Mouse (Mus musculus): ENCODE results near the gene Zswim4.

Gene Zswim4

GRCm38 (mm10) chr8:84200126-84200555, 36.7 kb downstream of the Zswim4 start:
- DNase-seq, result no peak

GRCm38 (mm10) chr8:84199348-84200125, 37.3 kb downstream of the Zswim4 start:
- no peak for DNase-seq

DNA sequence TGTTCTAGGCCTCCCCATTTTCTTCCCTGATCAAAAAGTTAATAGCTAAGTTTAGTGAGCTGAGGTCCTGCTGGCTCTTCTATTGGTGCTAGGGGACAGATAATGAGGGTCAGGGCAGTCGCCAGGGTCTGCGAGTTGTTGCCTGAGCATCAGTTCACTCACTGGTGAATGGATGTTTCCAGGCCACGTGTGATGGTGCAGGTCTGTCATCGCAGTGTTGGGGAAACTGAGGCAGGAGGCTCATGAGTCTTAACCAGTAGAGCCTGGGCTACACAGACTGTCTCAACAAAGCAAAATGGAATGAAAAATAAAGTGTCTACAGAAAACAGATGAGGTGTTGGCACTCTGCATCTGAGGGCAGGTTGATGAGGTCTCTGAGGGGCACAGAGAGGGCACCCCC, 38.0 kb downstream of the Zswim4 start:
- no peak for DNase-seq

GRCm38 (mm10) chr8:84197922-84198774, 38.7 kb downstream of the Zswim4 start:
- peak; percentile 84 for DNase-seq

DNA sequence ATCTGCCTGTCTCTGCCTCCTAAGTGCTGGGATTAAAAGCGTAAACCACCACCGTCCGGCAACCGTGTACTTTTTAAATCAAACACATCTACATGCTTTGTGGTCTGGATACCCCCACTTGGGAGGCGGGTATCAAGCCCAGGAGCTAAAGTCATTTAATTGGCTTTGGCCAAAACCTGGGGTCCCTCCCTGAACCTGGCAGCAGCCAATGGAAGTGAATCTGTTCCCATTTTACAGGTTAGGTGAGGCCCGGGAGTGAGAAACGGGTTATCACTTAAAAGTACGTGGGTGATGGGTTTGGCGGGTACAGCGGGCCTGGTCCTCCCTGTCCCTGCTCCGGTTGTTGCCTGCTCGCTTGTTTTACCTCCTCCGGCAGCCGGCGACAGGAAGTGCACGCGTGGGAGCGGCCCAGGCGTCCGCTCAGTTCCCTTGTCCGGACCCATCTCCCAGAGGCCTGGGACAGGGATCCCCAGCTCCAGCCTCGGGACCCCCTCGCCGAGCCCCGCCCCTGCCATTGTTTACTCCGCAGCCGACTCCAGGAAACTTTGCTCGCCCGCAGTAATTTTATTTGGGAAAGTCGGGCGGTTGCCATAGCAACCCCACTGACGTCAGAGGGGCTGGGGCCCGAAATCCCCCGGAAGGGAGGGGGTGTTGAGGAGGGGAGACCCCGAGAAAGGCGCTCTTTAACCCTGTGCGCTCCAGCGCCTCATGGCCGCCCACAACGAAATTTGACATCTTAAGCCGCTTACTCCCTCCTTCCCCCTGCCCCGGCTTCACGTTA, 39.5 kb downstream of the Zswim4 start:
- DNase-seq, result peak; percentile 75

- DNase-seq, result no peak
These were observed 42.6 kb downstream of the Zswim4 start for GRCm38 (mm10) chr8:84194224-84194743.

DNA sequence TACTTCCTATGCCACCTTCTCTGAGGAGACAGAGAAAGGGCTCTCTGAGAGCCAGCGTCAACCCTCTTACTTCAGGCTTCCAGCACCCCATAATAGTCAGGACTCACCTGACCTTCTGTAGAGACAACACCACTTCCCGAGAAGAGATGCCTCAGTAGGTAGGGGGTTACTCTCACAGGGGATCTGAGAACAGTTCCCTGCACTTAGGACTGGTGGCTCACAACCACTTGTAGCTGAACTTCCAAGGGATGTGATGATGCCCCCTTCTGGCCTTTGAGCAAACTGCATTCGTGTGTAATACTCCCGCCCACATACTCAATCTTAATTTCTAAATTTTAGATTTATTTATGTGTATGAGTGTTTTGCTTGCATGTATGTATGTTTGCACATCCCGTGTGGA, 43.3 kb downstream of the Zswim4 start:
- no peak for DNase-seq

DNA sequence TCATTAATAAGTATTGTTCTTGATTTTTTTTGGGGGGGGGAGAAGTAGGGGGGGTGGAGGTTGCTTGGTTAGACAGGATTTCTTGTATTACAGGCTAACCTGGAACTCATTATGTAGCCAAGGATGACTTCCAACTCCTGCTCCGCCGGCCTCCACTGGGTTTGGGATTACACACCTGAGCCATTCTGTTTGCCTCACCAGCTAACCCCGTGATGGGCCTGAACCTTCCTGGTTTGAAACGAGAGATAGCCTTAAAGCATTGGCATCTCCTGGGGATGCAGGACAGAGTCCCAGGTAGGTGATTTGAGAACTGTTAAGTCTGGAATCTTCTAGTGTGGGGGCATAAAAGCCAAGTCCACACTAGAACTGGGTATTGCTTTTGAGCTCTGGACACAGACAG, 43.7 kb downstream of the Zswim4 start:
- no peak for DNase-seq

GRCm38 (mm10) chr8:84192555-84192954, 44.3 kb downstream of the Zswim4 start:
- peak; percentile 67 for DNase-seq

- no peak for DNase-seq
These were observed 44.8 kb downstream of the Zswim4 start for GRCm38 (mm10) chr8:84192023-84192422.

- DNase-seq, result no peak
These were observed 46.5 kb downstream of the Zswim4 start for GRCm38 (mm10) chr8:84190191-84190867.

GRCm38 (mm10) chr8:84189603-84190002, 47.3 kb downstream of the Zswim4 start:
- DNase-seq, result no peak

DNA sequence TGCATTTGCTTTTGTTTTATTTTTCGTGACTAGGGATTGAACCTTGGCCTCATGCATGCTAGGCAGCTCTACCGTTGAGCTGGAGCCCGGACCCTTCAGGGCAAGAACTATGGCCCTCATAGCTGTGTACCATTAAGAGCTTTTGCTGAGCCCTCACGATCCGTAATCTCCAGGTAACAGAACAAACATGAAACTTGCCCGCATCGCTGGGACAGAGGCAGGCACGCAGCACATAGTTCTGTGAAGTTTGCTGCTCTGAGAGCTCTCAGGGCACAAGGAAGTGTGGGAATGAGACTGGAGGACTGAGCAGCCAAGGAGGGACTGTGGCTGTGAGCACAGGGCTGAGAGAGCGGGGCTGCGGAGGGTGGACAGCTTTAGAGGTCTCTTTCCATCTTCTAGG, 48.2 kb downstream of the Zswim4 start:
- DNase-seq, result no peak

GRCm38 (mm10) chr8:84187065-84187755, 49.6 kb downstream of the Zswim4 start:
- no peak for DNase-seq

DNA sequence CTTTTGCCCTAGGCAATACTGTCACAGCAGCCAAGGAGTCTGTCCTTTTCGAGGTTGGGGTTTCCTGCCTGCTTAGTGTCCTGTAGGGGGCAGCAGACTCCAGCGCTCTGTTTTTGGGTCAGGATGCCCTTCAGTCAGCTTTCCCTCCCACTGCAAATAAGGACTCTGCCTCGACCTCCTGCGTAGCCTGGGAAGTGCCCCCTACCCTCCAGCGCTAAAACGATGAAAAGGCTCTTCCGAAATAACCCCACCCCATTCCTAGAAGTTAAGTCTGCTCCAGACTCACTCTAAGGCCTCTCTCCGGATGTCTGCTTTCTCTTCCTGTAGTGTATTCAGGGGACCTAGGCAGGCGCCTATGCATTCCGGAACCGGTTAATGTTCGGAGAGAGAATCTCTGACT, 50.3 kb downstream of the Zswim4 start:
- peak; percentile 72 for DNase-seq

DNA sequence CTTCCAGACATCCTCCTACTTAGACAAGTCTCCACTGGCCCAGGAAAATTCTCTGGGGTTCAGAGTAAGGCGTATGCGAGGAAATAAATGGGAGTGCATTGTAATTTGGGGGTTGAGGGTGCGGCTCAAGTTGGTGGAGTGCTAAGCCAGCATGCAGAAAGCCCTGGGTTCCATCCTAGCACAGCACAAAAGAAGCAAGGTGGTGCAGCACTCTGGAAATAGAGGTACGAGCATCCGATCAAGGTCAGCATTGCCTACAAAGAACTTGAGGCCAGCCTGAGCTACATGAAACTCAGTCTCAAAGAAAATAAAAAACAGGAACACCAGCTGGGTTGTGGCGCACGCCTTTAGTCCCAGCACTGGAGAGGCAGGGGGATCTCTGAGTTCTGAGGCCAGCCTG, 51.7 kb downstream of the Zswim4 start, which contains the start of gene Nanos3:
Gene Nanos3, minus strand, starts transcription at position 101 of the 400 bp plus-strand sequence.
- no peak for DNase-seq

DNA sequence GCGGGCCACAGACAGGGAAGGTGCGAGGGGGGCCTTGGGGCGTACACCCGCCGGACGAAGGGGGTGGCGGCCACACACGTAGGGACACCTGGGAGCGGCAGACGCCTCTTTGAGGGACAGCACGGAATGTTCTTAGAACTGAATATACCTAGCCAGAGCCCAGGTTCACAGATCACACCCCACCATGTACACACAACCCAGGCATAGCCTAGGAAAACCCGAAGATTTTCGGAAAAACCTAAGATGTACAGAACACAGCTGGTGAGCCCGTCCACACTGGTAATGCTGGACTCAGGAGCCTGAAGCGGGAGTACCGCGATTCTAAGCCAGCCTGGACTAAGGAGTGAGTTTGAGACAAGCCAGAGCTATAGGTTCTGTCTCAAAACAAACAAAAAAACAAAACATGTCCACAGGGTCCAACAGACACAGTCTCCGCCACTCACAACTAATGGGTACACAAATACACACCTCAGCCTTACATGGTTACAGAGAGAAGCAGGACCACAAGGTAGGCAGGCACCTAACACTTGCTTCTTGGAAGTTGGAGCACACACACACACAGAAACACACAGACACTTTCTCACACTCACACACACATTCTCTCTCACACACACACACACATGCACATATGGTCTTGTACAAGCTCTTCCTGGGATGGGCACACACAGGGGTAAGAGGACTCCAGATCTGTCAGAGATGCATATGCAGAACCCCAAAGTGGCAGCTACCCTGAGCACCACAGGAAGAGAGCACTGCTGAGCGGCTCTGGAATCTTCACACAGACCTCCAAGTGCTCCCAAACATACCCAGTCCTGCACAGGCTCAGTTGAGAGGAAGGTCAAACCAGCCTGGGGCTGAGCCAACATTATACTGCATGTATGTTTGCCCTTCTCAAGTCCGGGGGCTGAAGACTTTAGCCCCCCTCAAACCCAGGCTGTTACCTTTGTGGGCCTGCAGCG, 52.5 kb downstream of the Zswim4 start:
- no peak for DNase-seq

GRCm38 (mm10) chr8:84183261-84184084, 53.4 kb downstream of the Zswim4 start:
- peak; percentile 50 for DNase-seq

GRCm38 (mm10) chr8:84182833-84183232, 54.0 kb downstream of the Zswim4 start:
- DNase-seq, result no peak

Data from right cerebral cortex, postnatal 25 days (tissue).